Mouse (Mus musculus) olfactory bulb, adult 2 months (tissue): ENCODE measurements around the gene Utf1. TPM values are rescaled to one million over a fixed set of nuclear protein-coding genes. Genes with fewer than 3 reads are reported as not detected.
A peak's percentile ranks its signal among the peaks of the same experiment; 100 is the strongest.

Experiments
- H3K27ac ChIP-seq: fragments of 200-500 bp; 2 replicates; pipeline ENCODE4 v1.5.1; 2012; ENCODE audit warnings: low read depth, low read length; ENCODE audit not compliant: insufficient read depth
- H3K4me1 ChIP-seq: fragments of 200-500 bp; 2 replicates; pipeline ENCODE4 v1.6.1; 2012; ENCODE audit warnings: low read length; ENCODE audit not compliant: control insufficient read depth, insufficient read depth
- H3K4me3 ChIP-seq: fragments of 200-500 bp; 2 replicates; pipeline ENCODE4 v1.5.1; 2012; ENCODE audit warnings: mild to moderate bottlenecking, low read depth, low read length, moderate library complexity; ENCODE audit not compliant: insufficient read depth
- CTCF ChIP-seq: fragments of 200-500 bp; IDR thresholded peaks from 2 replicates; pipeline ENCODE4 v1.5.1; 2012; ENCODE audit warnings: low read depth, mild to moderate bottlenecking, low read length, moderate library complexity; ENCODE audit not compliant: insufficient read depth
- POLR2A ChIP-seq: fragments of 200-500 bp; IDR thresholded peaks from 2 replicates; pipeline ENCODE4 v1.6.1; 2012; ENCODE audit warnings: mild to moderate bottlenecking, low read depth, low read length, moderate library complexity; ENCODE audit not compliant: insufficient read depth
- WGBS: fragments of 180-500 bp; shearing (Covaris S2); methylation state at CpG from one replicate; pipeline ENCODE4 v1.1.7; 2018; 5-methylcytosine and 5-hydroxymethylcytosine counted together
- polyA plus RNA-seq: library from polyadenylated mRNA; stranded (reverse); fragments of >200 nt; gene quantifications from 2 replicates; pipeline ENCODE4 v1.2.4, GENCODE M21; 2012; ENCODE audit warnings: low replicate concordance; ENCODE audit not compliant: missing spikeins, insufficient read depth, insufficient read length

The Utf1 gene
- polyA plus RNA-seq, 1 experiment, result not detected

GRCm38 (mm10) chr7:139950283-139950971, 6.8 kb downstream of the Utf1 start:
- 2% methylated on average over 33 of the region's 33 CpGs for WGBS
- TF ChIP-seq CTCF (no peak), POLR2A (no peak)
- H3K27ac ChIP-seq, result no peak overlapping the region
- H3K4me1 ChIP-seq, result peaks cover 14% of the 10 kb centered on the region
- H3K4me3 ChIP-seq, result peak overlapping the region; percentile 46

- no peak for TF ChIP-seq POLR2A
- no peak for TF ChIP-seq CTCF
- Histone ChIP-seq H3K27ac (no peak overlapping the region), H3K4me3 (peak overlapping the region; percentile 46; the same call in 1 of the 2 replicates), H3K4me1 (peaks cover 14% of the 10 kb centered on the region)
- 11% methylated on average over 16 of the region's 16 CpGs for WGBS
Observed at GRCm38 (mm10) chr7:139951079-139951478, 7.5 kb downstream of the Utf1 start.

- H3K4me1 ChIP-seq, result peaks cover 14% of the 10 kb centered on the region
- WGBS, result 75% methylated on average over 6 of the region's 6 CpGs
- no peak overlapping the region for H3K4me3 ChIP-seq
- no peak for TF ChIP-seq CTCF
- TF ChIP-seq POLR2A, result no peak
- H3K27ac ChIP-seq, result no peak overlapping the region
Observed at GRCm38 (mm10) chr7:139951991-139952633, 8.5 kb downstream of the Utf1 start.

GRCm38 (mm10) chr7:139955505-139955904, 11.9 kb downstream of the Utf1 start:
- 95% methylated on average over 4 of the region's 4 CpGs for WGBS
- Histone ChIP-seq H3K27ac (no peak overlapping the region), H3K4me1 (peaks cover 7% of the 10 kb centered on the region), H3K4me3 (no peak overlapping the region)
- TF ChIP-seq CTCF (no peak), POLR2A (no peak)

- 92% methylated on average over 3 of the region's 3 CpGs for WGBS
- Histone ChIP-seq H3K4me3 (no peak overlapping the region), H3K4me1 (no peaks in the 10 kb centered on the region; the same call in 1 of the 2 replicates), H3K27ac (no peak overlapping the region)
- TF ChIP-seq CTCF, result no peak
Observed at GRCm38 (mm10) chr7:139956658-139957057, 13.1 kb downstream of the Utf1 start.

- Histone ChIP-seq H3K4me1 (no peaks in the 10 kb centered on the region; the same call in 1 of the 2 replicates), H3K4me3 (no peak overlapping the region), H3K27ac (no peak overlapping the region)
- WGBS, result 80% methylated on average over 11 of the region's 11 CpGs
- TF ChIP-seq CTCF, result no peak
Observed at GRCm38 (mm10) chr7:139957437-139957836, 13.8 kb downstream of the Utf1 start.

GRCm38 (mm10) chr7:139957958-139958357, 14.4 kb downstream of the Utf1 start:
- Histone ChIP-seq H3K4me1 (no peaks in the 10 kb centered on the region), H3K27ac (no peak overlapping the region), H3K4me3 (no peak overlapping the region)
- 49% methylated on average over 11 of the region's 11 CpGs for WGBS
- TF ChIP-seq POLR2A (no peak), CTCF (no peak)

- Histone ChIP-seq H3K4me1 (no peaks in the 10 kb centered on the region), H3K4me3 (no peak overlapping the region), H3K27ac (no peak overlapping the region)
- TF ChIP-seq CTCF (no peak), POLR2A (no peak)
- WGBS, result 93% methylated on average over 10 of the region's 10 CpGs
Observed at GRCm38 (mm10) chr7:139961141-139961540, 17.6 kb downstream of the Utf1 start.

- Histone ChIP-seq H3K4me1 (no peaks in the 10 kb centered on the region), H3K27ac (no peak overlapping the region), H3K4me3 (no peak overlapping the region)
- 59% methylated on average over 4 of the region's 4 CpGs for WGBS
- no peak for TF ChIP-seq CTCF
- no peak for TF ChIP-seq POLR2A
Observed at GRCm38 (mm10) chr7:139963814-139964213, 20.2 kb downstream of the Utf1 start.

- TF ChIP-seq CTCF (no peak), POLR2A (no peak)
Observed at GRCm38 (mm10) chr7:139967175-139967574, 23.6 kb downstream of the Utf1 start.

More at GRCm38 (mm10) chr7:139967175-139967574, 23.6 kb downstream of the Utf1 start:
- Histone ChIP-seq H3K4me3 (no peak overlapping the region), H3K27ac (no peak overlapping the region), H3K4me1 (peaks cover 8% of the 10 kb centered on the region)
- WGBS, result 21% methylated on average over 4 of the region's 4 CpGs
